Mouse (Mus musculus) ES-E14 (cell line): ENCODE measurements around the gene Fam20a. TPM values are rescaled to one million over a fixed set of nuclear protein-coding genes. Genes with fewer than 3 reads are reported as not detected.

Experiments used
- DNase-seq: peaks from one replicate; pipeline ENCODE4 v3.0.0-alpha.2; 2013; ENCODE audit warnings: low read depth, low spot score
- H3K27ac ChIP-seq: 2 replicates; pipeline ENCODE4 v1.5.1; 2012; ENCODE audit warnings: low read depth, mild to moderate bottlenecking, low read length, moderate library complexity, mixed read lengths; ENCODE audit not compliant: poor library complexity, insufficient read depth, severe bottlenecking
- H3K36me3 ChIP-seq: 2 replicates; pipeline ENCODE4 v1.6.1; 2012; ENCODE audit warnings: mild to moderate bottlenecking, low read length, moderate library complexity, mixed read lengths; ENCODE audit not compliant: control insufficient read depth, poor library complexity, insufficient read depth, severe bottlenecking
- H3K4me1 ChIP-seq, 2 experiments: fragments of 150-350 bp in 1 of 2; sonication (generic) in 1 of 2; 2 replicates each; pipeline ENCODE4 v1.6.1; 2012; ENCODE audit warnings: low read length in 2 of 2, mild to moderate bottlenecking in 1 of 2, mixed read lengths in 1 of 2; ENCODE audit not compliant: control insufficient read depth in 2 of 2, insufficient read depth in 2 of 2, poor library complexity in 1 of 2
- H3K4me3 ChIP-seq, 2 experiments: fragments of 150-350 bp in 1 of 2; sonication (generic) in 1 of 2; 2 replicates each; pipeline ENCODE4 v1.5.1; 2012; ENCODE audit warnings: low read length in 2 of 2, low read depth in 1 of 2, mild to moderate bottlenecking in 1 of 2, mixed read lengths in 1 of 2; ENCODE audit not compliant: insufficient read depth in 1 of 2, poor library complexity in 1 of 2, severe bottlenecking in 1 of 2
- H3K9ac ChIP-seq: 2 replicates; pipeline ENCODE4 v1.6.1; 2012; ENCODE audit warnings: low read depth, mild to moderate bottlenecking, low read length, mixed read lengths; ENCODE audit not compliant: poor library complexity, insufficient read depth, severe bottlenecking
- H3K9me3 ChIP-seq: fragments of 150-350 bp; sonication (generic); 2 replicates; pipeline ENCODE4 v1.6.1; 2012; ENCODE audit warnings: low read depth, mild to moderate bottlenecking, low read length; ENCODE audit not compliant: control insufficient read depth, insufficient read depth
- CHD2 ChIP-seq: IDR thresholded peaks from 2 replicates; pipeline ENCODE4 v1.6.1; 2014; ENCODE audit warnings: mild to moderate bottlenecking, low read depth, low read length, inconsistent platforms
- HCFC1 ChIP-seq: IDR thresholded peaks from 2 replicates; pipeline ENCODE4 v1.6.1; 2012; ENCODE audit warnings: low read length, inconsistent platforms, borderline replicate concordance; ENCODE audit not compliant: insufficient read depth
- MAFK ChIP-seq: IDR thresholded peaks from 2 replicates; pipeline ENCODE4 v1.6.1; 2014; ENCODE audit warnings: mild to moderate bottlenecking, low read depth, low read length, inconsistent platforms; ENCODE audit not compliant: insufficient read depth
- ZC3H11A ChIP-seq: IDR thresholded peaks from 2 replicates; pipeline ENCODE4 v1.6.1; 2012; ENCODE audit warnings: low read depth, mild to moderate bottlenecking, inconsistent platforms, low read length, borderline replicate concordance
- ZNF384 ChIP-seq: IDR thresholded peaks from 2 replicates; pipeline ENCODE4 v1.6.1; 2012; ENCODE audit warnings: low read depth, low read length, inconsistent platforms
- in situ Hi-C, 2 experiments: fragments of 600-800 bp; cut with MboI; formaldehyde crosslinking; loops; one replicate each; pipeline ENCODE4 v1.15.1; 2025; ENCODE audit warnings: low sequenced_read_pairs in 2 of 2, inconsistent platforms in 1 of 2; ENCODE audit not compliant: unreplicated experiment in 2 of 2
- total RNA-seq: library from RNA; depleted of rRNA; stranded (reverse); fragments of 300-350 nt; gene quantifications from 2 replicates; pipeline ENCODE4 v1.2.3, GENCODE M21; 2012; rRNA removed

Gene Fam20a
- total RNA-seq, 1 experiment: 0.45 TPM

- in situ Hi-C loops: no loop called here
- Histone ChIP-seq H3K36me3 (no peaks in the 10 kb centered on the region), H3K4me1 (no peaks in the 10 kb centered on the region), H3K4me3 (no peak overlapping the region), H3K9ac (no peak overlapping the region), H3K27ac (no peak overlapping the region), H3K9me3 (no peaks in the 10 kb centered on the region)
- TF ChIP-seq CHD2 (no peak), ZNF384 (no peak), HCFC1 (no peak), MAFK (no peak), ZC3H11A (no peak)
- DNase-seq: no peak
These were observed 98.8 kb downstream of the Fam20a start for GRCm38 (mm10) chr11:109623238-109623637.

GRCm38 (mm10) chr11:109622518-109623037, 99.5 kb downstream of the Fam20a start:
- in situ Hi-C loops: no loop called here
- TF ChIP-seq ZNF384 (no peak), HCFC1 (no peak), CHD2 (no peak), ZC3H11A (no peak), MAFK (no peak)
- Histone ChIP-seq H3K27ac (no peak overlapping the region), H3K9ac (no peak overlapping the region), H3K9me3 (no peaks in the 10 kb centered on the region), H3K4me1 (no peaks in the 10 kb centered on the region), H3K36me3 (no peaks in the 10 kb centered on the region), H3K4me3 (no peak overlapping the region)
- DNase-seq: no peak

GRCm38 (mm10) chr11:109621183-109621582, 100.9 kb downstream of the Fam20a start:
- H3K9ac ChIP-seq: no peak overlapping the region
- H3K4me3 ChIP-seq: no peak overlapping the region
- TF ChIP-seq CHD2 (no peak), HCFC1 (no peak)
- no peak overlapping the region for H3K27ac ChIP-seq
- DNase-seq: peak; percentile 45
- H3K36me3 ChIP-seq: no peaks in the 10 kb centered on the region
- in situ Hi-C loops: no loop called here
- no peaks in the 10 kb centered on the region for H3K4me1 ChIP-seq
- H3K9me3 ChIP-seq: no peaks in the 10 kb centered on the region

- Histone ChIP-seq H3K4me3 (no peak overlapping the region), H3K9ac (no peak overlapping the region), H3K36me3 (no peaks in the 10 kb centered on the region), H3K9me3 (no peaks in the 10 kb centered on the region), H3K27ac (no peak overlapping the region), H3K4me1 (no peaks in the 10 kb centered on the region)
- no peak for DNase-seq
- TF ChIP-seq HCFC1 (no peak), ZNF384 (no peak), CHD2 (no peak), MAFK (no peak), ZC3H11A (no peak)
- in situ Hi-C loops: no loop called here
These were observed 101.7 kb downstream of the Fam20a start for GRCm38 (mm10) chr11:109620356-109620755.

Other genes starting within 250 kb of the Fam20a start
- 1.0 and 1.4 TPM in 2 replicates for gene Arsg, start 248.9 kb downstream of the Fam20a start, total RNA-seq
- 25.5 and 26.8 TPM in 2 replicates for gene Slc16a6, start 248.7 kb downstream of the Fam20a start, total RNA-seq
- gene Wipi1, start 110.3 kb downstream of the Fam20a start, total RNA-seq: 4.8 and 6.6 TPM in 2 replicates
- 26.8 and 46.0 TPM in 2 replicates for gene Prkar1a, start 72.9 kb downstream of the Fam20a start, total RNA-seq
- gene 1700012B07Rik, start 105.8 kb upstream of the Fam20a start, total RNA-seq: not detected in 2 replicates